Mouse (Mus musculus): ENCODE results near the gene Abcg4. TPM values are rescaled to one million over a fixed set of nuclear protein-coding genes. Genes with fewer than 3 reads are reported as not detected.
A peak's percentile ranks its signal among the peaks of the same experiment; 100 is the strongest.

The Abcg4 gene
- total and polyA plus RNA-seq, 3 experiments, result 4.1 to 17.1 TPM; not detected in 1

GRCm38 (mm10) chr9:44334396-44335330 is 46.2 kb upstream of the Abcg4 start, which contains the start of gene H2afx:
TSS of gene H2afx (plus strand) at chr9:44334694.
- H3K9me3 ChIP-seq (replicated peaks; ENCODE audit: insufficient read depth, low read length), result no peaks in the 10 kb centered on the region
- DNase-seq (ENCODE audit: low read depth, low spot score), result peak; percentile 100
- H3K27ac ChIP-seq (ENCODE audit: control insufficient read depth, low read depth, low read length), result peak within 1 kb of the TSS; percentile 93
- peak within 1 kb of the TSS; percentile 99 for H3K9ac ChIP-seq (ENCODE audit: control insufficient read depth, low read depth, low read length, poor library complexity, severe bottlenecking)
- peaks cover 0 to 3% of the 10 kb centered on the region in 2 experiments; a peak in 1 of 4 replicates for H3K4me1 ChIP-seq (ENCODE audit: control insufficient read depth in 1 of 2, insufficient read depth in 2 of 2, low read length in 2 of 2)
- H3K79me2 ChIP-seq (ENCODE audit: control insufficient read depth, insufficient read depth, low read length, poor library complexity), result peaks cover 24% of the 10 kb centered on the region
- peaks cover 0 to 6% of the 10 kb centered on the region in 2 experiments; a peak in 3 of 4 replicates for H3K36me3 ChIP-seq (ENCODE audit: control insufficient read depth in 1 of 2, insufficient read depth in 2 of 2, low read length in 2 of 2)
- peak within 1 kb of the TSS; percentile 55 to 86 for H3K4me3 ChIP-seq (ENCODE audit: control insufficient read depth in 1 of 2, insufficient read depth in 1 of 2, low read depth in 2 of 2, low read length in 2 of 2)
- peak; percentile 100 for TF ChIP-seq ZMIZ1 (IDR thresholded peaks at IDR 0.05; ENCODE audit: low read depth, low read length)
- no peak for TF ChIP-seq JUND (IDR thresholded peaks at IDR 0.05; ENCODE audit: low read depth, low read length)
- TF ChIP-seq POLR2AphosphoS5 (IDR thresholded peaks at IDR 0.05; ENCODE audit: borderline replicate concordance, low read depth, low read length), result peak; percentile 96
- TF ChIP-seq POLR2AphosphoS2 (IDR thresholded peaks at IDR 0.05; ENCODE audit: low read length), result peak; percentile 100
- TF ChIP-seq E2F4 (IDR thresholded peaks at IDR 0.05; ENCODE audit: borderline replicate concordance, low read depth, low read length), result peak; percentile 100
- peak; percentile 87; the same call in 1 of the 2 replicates for TF ChIP-seq SIN3A (IDR thresholded peaks at IDR 0.05; ENCODE audit: low read length)
- TF ChIP-seq MEF2A (IDR thresholded peaks at IDR 0.05; ENCODE audit: extremely low read depth, insufficient replicate concordance, low read depth, low read length, poor library complexity, severe bottlenecking), result no peak
- TF ChIP-seq ZKSCAN1 (IDR thresholded peaks at IDR 0.05; ENCODE audit: low read depth, low read length), result no peak
- TF ChIP-seq MYC (IDR thresholded peaks at IDR 0.05; ENCODE audit: low read depth, low read length), result peak; percentile 50; the same call in 1 of the 2 replicates
- peak; percentile 33; the same call in 1 of the 2 replicates for TF ChIP-seq MAX (IDR thresholded peaks at IDR 0.05; ENCODE audit: low read length)
- no peak; the same call in none of the 2 replicates for TF ChIP-seq CHD1 (IDR thresholded peaks at IDR 0.05; ENCODE audit: low read depth, low read length)
- peak in 1 of 2 experiments; percentile 71; a peak in 1 of 4 replicates for TF ChIP-seq EP300 (IDR thresholded peaks at IDR 0.05; ENCODE audit: low read depth in 1 of 2, low read length in 2 of 2)
- TF ChIP-seq RAD21 (IDR thresholded peaks at IDR 0.05; ENCODE audit: low read depth, low read length), result no peak
- TF ChIP-seq CTCF (IDR thresholded peaks at IDR 0.05 in 2 of 3, conservative IDR thresholded peaks at IDR 0.05 in 1 of 3; ENCODE audit: control insufficient read depth in 1 of 3, insufficient read depth in 1 of 3, low read depth in 2 of 3, low read length in 3 of 3, poor library complexity in 1 of 3, severe bottlenecking in 1 of 3), result peak in 1 of 3 experiments; percentile 27; a peak in 1 of 6 replicates
- TF ChIP-seq MYB (IDR thresholded peaks at IDR 0.05; ENCODE audit: low read depth, low read length), result peak; percentile 99
- no peak for TF ChIP-seq ZNF384 (IDR thresholded peaks at IDR 0.05; ENCODE audit: low read depth, low read length)
- peak; percentile 98 for TF ChIP-seq UBTF (IDR thresholded peaks at IDR 0.05; ENCODE audit: borderline replicate concordance, insufficient read depth, low read depth, low read length)
- TF ChIP-seq ZC3H11A (IDR thresholded peaks at IDR 0.05; ENCODE audit: low read depth, low read length), result no peak
- peak; percentile 100 for TF ChIP-seq NELFE (IDR thresholded peaks at IDR 0.05; ENCODE audit: low read depth, low read length)
- peak; percentile 99 for TF ChIP-seq TBP (IDR thresholded peaks at IDR 0.05; ENCODE audit: low read depth, low read length)
- peak; percentile 100 for TF ChIP-seq POLR2A (IDR thresholded peaks at IDR 0.05; ENCODE audit: control insufficient read depth in 1 of 2, insufficient read depth in 1 of 2, low read depth in 1 of 2, low read length in 2 of 2, poor library complexity in 1 of 2)
- no peak for TF ChIP-seq MAZ (IDR thresholded peaks at IDR 0.05; ENCODE audit: low read depth, low read length)
- TF ChIP-seq ETS1 (IDR thresholded peaks at IDR 0.05; ENCODE audit: low read depth, low read length), result no peak; the same call in 1 of the 2 replicates
- TF ChIP-seq USF2 (IDR thresholded peaks at IDR 0.05; ENCODE audit: borderline replicate concordance in 1 of 2, insufficient read depth in 1 of 2, low read depth in 1 of 2, low read length in 2 of 2), result no peak
- TF ChIP-seq TCF12 (IDR thresholded peaks at IDR 0.05; ENCODE audit: low read depth, low read length), result peak; percentile 62
- no peak for TF ChIP-seq ELF1 (IDR thresholded peaks at IDR 0.05; ENCODE audit: low read depth, low read length)
- TF ChIP-seq MXI1 (IDR thresholded peaks at IDR 0.05; ENCODE audit: low read depth, low read length), result peak; percentile 77
- TF ChIP-seq HCFC1 (IDR thresholded peaks at IDR 0.05; ENCODE audit: low read depth, low read length), result peak; percentile 74; the same call in 1 of the 2 replicates
- H3K27me3 ChIP-seq (ENCODE audit: control insufficient read depth in 1 of 2, insufficient read depth in 2 of 2, low read length in 2 of 2), result no peaks in the 10 kb centered on the region

Measured in MEL (cell line).